21 mouse cellular contexts compared by ENCODE assay signal in genomic region chr19:26853701-26854282, GRCm38 (mm10). TPM values are rescaled to one million over a fixed set of nuclear protein-coding genes. Genes with fewer than 3 reads are reported as not detected.
DNase-seq lines count a peak whose midpoint lies in the region; ATAC-seq and TF ChIP-seq lines count a peak whose summit lies in the region.
"Had no signal": no experiment of that assay in that cellular context is flagged by ENCODE, and none has a peak within 500 bp of the region (broad histone marks: within the 10 kb centered on the region; RNA-seq: fewer than 3 reads in every experiment).

No protein-coding gene starts in this region.

- no peak for TF ChIP-seq EP300 in stomach, postnatal 0 days (optimal IDR thresholded peaks at IDR 0.05)

- H3K27me3 ChIP-seq in midbrain, embryonic 11.5 days (ENCODE audit: control insufficient read depth, insufficient read depth, low read length), result no peaks in the 10 kb centered on the region
- no peaks in the 10 kb centered on the region for H3K27me3 ChIP-seq in midbrain, embryonic 15.5 days (replicated peaks)
- H3K27me3 ChIP-seq in embryonic facial prominence, embryonic 15.5 days, result no peaks in the 10 kb centered on the region
- H3K27me3 ChIP-seq in stomach, postnatal 0 days (ENCODE audit: control insufficient read depth, insufficient read depth, low read length), result no peaks in the 10 kb centered on the region
- H3K27me3 ChIP-seq: hindbrain, embryonic 15.5 days; limb, embryonic 15.5 days; lung, embryonic 15.5 days had no signal

- H3K4me3 ChIP-seq in midbrain, embryonic 11.5 days (ENCODE audit: low read depth, low read length), result no peak overlapping the region
- H3K4me3 ChIP-seq in midbrain, embryonic 15.5 days, result no peak overlapping the region
- no peak overlapping the region for H3K4me3 ChIP-seq in embryonic facial prominence, embryonic 15.5 days (replicated peaks)
- H3K4me3 ChIP-seq in stomach, postnatal 0 days (ENCODE audit: low read depth, low read length), result no peak overlapping the region
- H3K4me3 ChIP-seq: gastrocnemius, adult 2 months; heart, adult 2 months; hindbrain, embryonic 15.5 days; limb, embryonic 15.5 days; lung, embryonic 15.5 days had no signal

- DNase-seq in frontal cortex, adult 2 months (ENCODE audit: extremely low spot score in 1 of 2, low spot score in 1 of 2), result no peak
- peak; percentile 44 for DNase-seq in midbrain, embryonic 11.5 days (ENCODE audit: low spot score, missing footprints)
- DNase-seq in stomach, postnatal 0 days (ENCODE audit: low spot score), result no peak
- DNase-seq in spleen, postnatal 4 days (ENCODE audit: low spot score in 2 of 2), result no peak
- DNase-seq: gastrocnemius, adult 2 months; heart, adult 2 months; kidney, adult 18-20 months; retina, postnatal 1 day had no signal

- no peak for TF ChIP-seq CTCF in stomach, postnatal 0 days (IDR thresholded peaks at IDR 0.05; ENCODE audit: low read depth)

- H3K4me1 ChIP-seq in midbrain, embryonic 11.5 days (ENCODE audit: control insufficient read depth, insufficient read depth, low read length), result no peaks in the 10 kb centered on the region
- peaks cover 6% of the 10 kb centered on the region for H3K4me1 ChIP-seq in midbrain, embryonic 15.5 days
- peaks cover 8% of the 10 kb centered on the region; the same call in 1 of the 2 replicates for H3K4me1 ChIP-seq in embryonic facial prominence, embryonic 15.5 days
- H3K4me1 ChIP-seq in stomach, postnatal 0 days (replicated peaks; ENCODE audit: control insufficient read depth, insufficient read depth), result 0 out of 2 replicates have a peak, but pooled peaks cover 2% of the 10 kb centered on the region

- H3K9me3 ChIP-seq in midbrain, embryonic 11.5 days (ENCODE audit: control insufficient read depth, low read length), result no peaks in the 10 kb centered on the region
- no peaks in the 10 kb centered on the region for H3K9me3 ChIP-seq in midbrain, embryonic 15.5 days
- H3K9me3 ChIP-seq in embryonic facial prominence, embryonic 15.5 days (replicated peaks), result no peaks in the 10 kb centered on the region
- H3K9me3 ChIP-seq in stomach, postnatal 0 days (ENCODE audit: control insufficient read depth, low read length), result no peaks in the 10 kb centered on the region
- H3K9me3 ChIP-seq: hindbrain, embryonic 15.5 days; limb, embryonic 15.5 days; lung, embryonic 15.5 days had no signal

- H3K27ac ChIP-seq in midbrain, embryonic 11.5 days (ENCODE audit: low read depth, low read length), result no peak overlapping the region
- H3K27ac ChIP-seq in midbrain, embryonic 15.5 days, result no peak overlapping the region
- no peak overlapping the region for H3K27ac ChIP-seq in embryonic facial prominence, embryonic 15.5 days (replicated peaks)
- no peak overlapping the region for H3K27ac ChIP-seq in stomach, postnatal 0 days (replicated peaks)
- H3K27ac ChIP-seq: gastrocnemius, adult 2 months; heart, adult 2 months; hindbrain, embryonic 15.5 days; limb, embryonic 15.5 days; lung, embryonic 15.5 days had no signal

- H3K9ac ChIP-seq in midbrain, embryonic 11.5 days (ENCODE audit: low read length), result no peak overlapping the region
- no peak overlapping the region for H3K9ac ChIP-seq in midbrain, embryonic 15.5 days
- no peak overlapping the region for H3K9ac ChIP-seq in embryonic facial prominence, embryonic 15.5 days
- H3K9ac ChIP-seq in stomach, postnatal 0 days (ENCODE audit: low read length), result no peak overlapping the region
- H3K9ac ChIP-seq: hindbrain, embryonic 15.5 days; limb, embryonic 15.5 days; lung, embryonic 15.5 days had no signal

- no peak overlapping the region for H3K4me2 ChIP-seq in midbrain, embryonic 11.5 days
- H3K4me2 ChIP-seq in midbrain, embryonic 15.5 days, result no peak overlapping the region
- no peak overlapping the region for H3K4me2 ChIP-seq in embryonic facial prominence, embryonic 15.5 days (replicated peaks)
- no peak overlapping the region for H3K4me2 ChIP-seq in stomach, postnatal 0 days (replicated peaks; ENCODE audit: low read depth)
- H3K4me2 ChIP-seq: hindbrain, embryonic 15.5 days; limb, embryonic 15.5 days; lung, embryonic 15.5 days had no signal

- WGBS in midbrain, embryonic 11.5 days, result 82% methylated on average over 8 of the region's 8 CpGs
- WGBS in midbrain, embryonic 15.5 days, result 86% methylated on average over 8 of the region's 8 CpGs
- 55% methylated on average over 8 of the region's 8 CpGs for WGBS in embryonic facial prominence, embryonic 15.5 days
- WGBS in stomach, postnatal 0 days, result 40% methylated on average over 8 of the region's 8 CpGs

- ATAC-seq in frontal cortex, adult (ENCODE audit: low TSS enrichment), result peak; percentile 70
- ATAC-seq in midbrain, embryonic 11.5 days (ENCODE audit: low FRiP score), result no peak
- ATAC-seq in midbrain, embryonic 15.5 days (replicated peaks), result no peak
- 0 out of 2 replicates have a peak, but pooled peaks have one; percentile 39 for ATAC-seq in embryonic facial prominence, embryonic 15.5 days (ENCODE audit: insufficient number of reproducible peaks, low FRiP score, low TSS enrichment, low read depth)
- peak; percentile 73 for ATAC-seq in stomach, postnatal 0 days (ENCODE audit: low FRiP score, low TSS enrichment)
- no peak for ATAC-seq in activated CD4-positive, CD25-positive, alpha-beta regulatory T cell, adult 4 months
- ATAC-seq: forebrain, embryonic 14.5 days had no signal

- no peaks in the 10 kb centered on the region for H3K36me3 ChIP-seq in midbrain, embryonic 11.5 days (ENCODE audit: control insufficient read depth, insufficient read depth, low read length)
- no peaks in the 10 kb centered on the region for H3K36me3 ChIP-seq in midbrain, embryonic 15.5 days (replicated peaks)
- H3K36me3 ChIP-seq in embryonic facial prominence, embryonic 15.5 days, result no peaks in the 10 kb centered on the region
- H3K36me3 ChIP-seq in stomach, postnatal 0 days (ENCODE audit: control insufficient read depth, insufficient read depth, low read length), result no peaks in the 10 kb centered on the region
- H3K36me3 ChIP-seq: hindbrain, embryonic 15.5 days; limb, embryonic 15.5 days; lung, embryonic 15.5 days had no signal

RNA-seq across cellular contexts. Expression of gene Gm815, which starts 31.9 kb away (rescaled TPM):
- polyA plus RNA-seq in frontal cortex, adult 2 months (2012; rRNA removed), result not detected in 2 replicates
- polyA plus RNA-seq in midbrain, embryonic 11.5 days (2014; fragmentation: Nextera tagmentation; extraction: Ambion mirVana), result not detected in 2 replicates
- not detected in 2 replicates for polyA plus RNA-seq in midbrain, embryonic 15.5 days (2015; fragmentation: Nextera tagmentation; extraction: Ambion mirVana)
- not detected in 2 replicates for polyA plus RNA-seq in embryonic facial prominence, embryonic 15.5 days (2015; fragmentation: Nextera tagmentation; extraction: Ambion mirVana)
- polyA plus RNA-seq in stomach, postnatal 0 days (2015; fragmentation: Nextera tagmentation; extraction: Ambion mirVana), result not detected in 2 replicates
- not detected for polyA plus RNA-seq in activated CD4-positive, CD25-positive, alpha-beta regulatory T cell, adult 4 months (2017; shearing (Covaris generic))
- polyA plus RNA-seq: C2C12; cortical plate, adult 2 months; forebrain, embryonic 14.5 days; heart, adult 2 months; heart, postnatal 0 days; hindbrain, embryonic 15.5 days; limb, embryonic 15.5 days; lung, embryonic 15.5 days; spleen, adult 2 months; testis, adult 2 months had no signal

Comparison
In these comparisons a context has a peak if more than half of its experiments do, and no peak if none do; other contexts are left out.
1. ATAC-seq: peak in frontal cortex, adult (single experiment), embryonic facial prominence, embryonic 15.5 days (single experiment) and stomach, postnatal 0 days (single experiment); none in midbrain, embryonic 11.5 days (single experiment), midbrain, embryonic 15.5 days (single experiment) and activated CD4-positive, CD25-positive, alpha-beta regulatory T cell, adult 4 months (single experiment).